Mouse (Mus musculus) intestine, embryonic 15.5 days (tissue): ENCODE measurements around the gene Snu13. TPM values are rescaled to one million over a fixed set of nuclear protein-coding genes. Genes with fewer than 3 reads are reported as not detected.

Source experiments
- ATAC-seq: fragments of 200-750 bp; cut with Nextera tagmentation; 2 replicates; pipeline ENCODE4 v1.8.0; 2017; ENCODE audit warnings: moderate TSS enrichment, moderate library complexity
- H3K27ac ChIP-seq: fragments of 300-500 bp; sonication (generic); 2 replicates; pipeline ENCODE4 v1.5.1; 2015; ENCODE audit warnings: mild to moderate bottlenecking, inconsistent platforms
- H3K27me3 ChIP-seq: fragments of 300-500 bp; sonication (generic); replicated peaks from 2 replicates; pipeline ENCODE4 v1.6.1; 2015; ENCODE audit warnings: inconsistent platforms
- H3K36me3 ChIP-seq: fragments of 300-500 bp; sonication (generic); 2 replicates; pipeline ENCODE4 v1.6.1; 2015; ENCODE audit warnings: inconsistent platforms
- H3K4me1 ChIP-seq: fragments of 300-500 bp; sonication (generic); replicated peaks from 2 replicates; pipeline ENCODE4 v1.6.1; 2015; ENCODE audit warnings: inconsistent platforms
- H3K4me2 ChIP-seq: fragments of 300-500 bp; sonication (generic); replicated peaks from 2 replicates; pipeline ENCODE4 v1.6.1; 2015; ENCODE audit warnings: mild to moderate bottlenecking, inconsistent platforms
- H3K4me3 ChIP-seq: fragments of 300-500 bp; sonication (generic); replicated peaks from 2 replicates; pipeline ENCODE4 v1.5.1; 2015; ENCODE audit warnings: inconsistent platforms
- H3K9ac ChIP-seq: fragments of 300-500 bp; sonication (generic); 2 replicates; pipeline ENCODE4 v1.6.1; 2015; ENCODE audit warnings: inconsistent platforms
- H3K9me3 ChIP-seq: fragments of 300-500 bp; sonication (generic); 2 replicates; pipeline ENCODE4 v1.6.1; 2016; ENCODE audit warnings: inconsistent platforms
- WGBS: fragments of 180-500 bp; shearing (Covaris S2); methylation state at CpG from one replicate; pipeline ENCODE4 v1.1.7; 2015; 5-methylcytosine and 5-hydroxymethylcytosine counted together
- polyA plus RNA-seq: library from polyadenylated mRNA; unstranded; fragments of >200 nt; fragmentation: Nextera tagmentation; extraction: Ambion mirVana; gene quantifications from 2 replicates; pipeline ENCODE4 v1.2.1, GENCODE M21; 2015

Gene Snu13
- polyA plus RNA-seq = 256 and 273 TPM in 2 replicates

- WGBS = under 1% methylated on average over 74 of the region's 74 CpGs
- H3K9me3 ChIP-seq = no peaks in the 10 kb centered on the region
- peak; percentile 94 for ATAC-seq
- no peaks in the 10 kb centered on the region for H3K36me3 ChIP-seq
- H3K27ac ChIP-seq = peak within 1 kb of the TSS; percentile 90
- peak within 1 kb of the TSS; percentile 96 for H3K4me3 ChIP-seq
- H3K9ac ChIP-seq = peak within 1 kb of the TSS; percentile 88
- peaks cover 8% of the 10 kb centered on the region; the same call in 1 of the 2 replicates for H3K4me1 ChIP-seq
- peak within 1 kb of the TSS; percentile 78 for H3K4me2 ChIP-seq
- H3K27me3 ChIP-seq = no peaks in the 10 kb centered on the region
Observed at GRCm38 (mm10) chr15:82047080-82047883, at the start of gene Snu13. Snu13 (minus strand) TSS chr15:82047598.

- ATAC-seq = no peak
- H3K4me1 ChIP-seq = no peaks in the 10 kb centered on the region
- WGBS = 71% methylated on average over 7 of the region's 7 CpGs
- H3K4me3 ChIP-seq = no peak overlapping the region
- H3K36me3 ChIP-seq = no peaks in the 10 kb centered on the region
- H3K9me3 ChIP-seq = no peaks in the 10 kb centered on the region
- no peak overlapping the region for H3K27ac ChIP-seq
- H3K27me3 ChIP-seq = peaks cover 15% of the 10 kb centered on the region
- no peak overlapping the region for H3K9ac ChIP-seq
- no peak overlapping the region for H3K4me2 ChIP-seq
Observed at GRCm38 (mm10) chr15:82091061-82091460, 43.7 kb upstream of the Snu13 start.

DNA sequence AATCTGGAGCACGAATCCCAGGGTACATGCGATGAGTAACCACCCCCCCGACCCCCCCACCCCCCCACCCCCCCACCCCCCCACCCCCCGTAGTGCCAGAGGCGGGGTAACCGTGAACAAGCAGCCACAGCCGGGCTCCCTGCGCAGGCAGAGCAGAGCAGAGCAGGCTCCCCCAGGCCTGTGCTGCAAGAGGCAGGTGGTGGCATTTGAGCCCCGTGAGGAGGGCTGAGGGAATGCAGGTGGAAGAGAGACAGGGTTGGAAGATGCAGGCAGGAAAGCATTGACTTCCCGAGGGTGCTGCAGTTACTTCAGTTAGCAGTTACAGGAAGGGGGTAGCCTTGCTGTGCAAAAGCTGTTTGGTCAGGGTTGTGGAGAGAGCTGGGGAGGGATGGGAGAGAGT lies 39.9 kb upstream of the Snu13 start:
- 13% methylated on average over 10 of the region's 10 CpGs for WGBS
- Histone ChIP-seq H3K27ac (no peak overlapping the region), H3K4me1 (no peaks in the 10 kb centered on the region), H3K4me3 (no peak overlapping the region), H3K9me3 (no peaks in the 10 kb centered on the region), H3K9ac (no peak overlapping the region), H3K4me2 (no peak overlapping the region), H3K36me3 (no peaks in the 10 kb centered on the region), H3K27me3 (peaks cover 19% of the 10 kb centered on the region)
- no peak for ATAC-seq

- Histone ChIP-seq H3K4me1 (no peaks in the 10 kb centered on the region), H3K4me2 (no peak overlapping the region), H3K4me3 (no peak overlapping the region), H3K36me3 (no peaks in the 10 kb centered on the region), H3K9ac (no peak overlapping the region), H3K27me3 (peaks cover 22% of the 10 kb centered on the region), H3K9me3 (no peaks in the 10 kb centered on the region), H3K27ac (no peak overlapping the region)
- 76% methylated on average over 12 of the region's 12 CpGs for WGBS
- no peak for ATAC-seq
Observed at GRCm38 (mm10) chr15:82086131-82086530, 38.7 kb upstream of the Snu13 start.

GRCm38 (mm10) chr15:82085606-82086005 lies 38.2 kb upstream of the Snu13 start:
- no peaks in the 10 kb centered on the region for H3K36me3 ChIP-seq
- no peaks in the 10 kb centered on the region for H3K4me1 ChIP-seq
- no peaks in the 10 kb centered on the region for H3K9me3 ChIP-seq
- H3K4me3 ChIP-seq = no peak overlapping the region
- H3K27ac ChIP-seq = no peak overlapping the region
- 80% methylated on average over 9 of the region's 9 CpGs for WGBS
- ATAC-seq = no peak
- no peak overlapping the region for H3K9ac ChIP-seq
- peaks cover 23% of the 10 kb centered on the region for H3K27me3 ChIP-seq
- no peak overlapping the region for H3K4me2 ChIP-seq

GRCm38 (mm10) chr15:82081161-82081560 lies 33.8 kb upstream of the Snu13 start:
- Histone ChIP-seq H3K27me3 (peaks cover 13% of the 10 kb centered on the region; the same call in 1 of the 2 replicates), H3K4me2 (no peak overlapping the region), H3K4me3 (no peak overlapping the region), H3K4me1 (no peaks in the 10 kb centered on the region), H3K36me3 (no peaks in the 10 kb centered on the region), H3K9me3 (no peaks in the 10 kb centered on the region), H3K27ac (no peak overlapping the region), H3K9ac (no peak overlapping the region)
- no peak for ATAC-seq
- 39% methylated on average over 7 of the region's 7 CpGs for WGBS

GRCm38 (mm10) chr15:82079883-82080282 lies 32.5 kb upstream of the Snu13 start:
- Histone ChIP-seq H3K4me2 (no peak overlapping the region), H3K27me3 (0 out of 2 replicates have a peak, but pooled peaks cover 9% of the 10 kb centered on the region), H3K9ac (no peak overlapping the region), H3K36me3 (no peaks in the 10 kb centered on the region), H3K4me1 (no peaks in the 10 kb centered on the region), H3K27ac (no peak overlapping the region), H3K9me3 (no peaks in the 10 kb centered on the region), H3K4me3 (no peak overlapping the region)
- 53% methylated on average over 10 of the region's 10 CpGs for WGBS
- no peak for ATAC-seq

- no peak overlapping the region for H3K4me2 ChIP-seq
- H3K4me1 ChIP-seq = peaks cover 5% of the 10 kb centered on the region; the same call in 1 of the 2 replicates
- 81% methylated on average over 7 of the region's 7 CpGs for WGBS
- peaks cover 37% of the 10 kb centered on the region for H3K27me3 ChIP-seq
- no peaks in the 10 kb centered on the region for H3K9me3 ChIP-seq
- no peak overlapping the region for H3K9ac ChIP-seq
- no peak overlapping the region for H3K4me3 ChIP-seq
- H3K36me3 ChIP-seq = no peaks in the 10 kb centered on the region
- no peak for ATAC-seq
- no peak overlapping the region for H3K27ac ChIP-seq
Observed at GRCm38 (mm10) chr15:82073490-82073889, 26.1 kb upstream of the Snu13 start.

DNA sequence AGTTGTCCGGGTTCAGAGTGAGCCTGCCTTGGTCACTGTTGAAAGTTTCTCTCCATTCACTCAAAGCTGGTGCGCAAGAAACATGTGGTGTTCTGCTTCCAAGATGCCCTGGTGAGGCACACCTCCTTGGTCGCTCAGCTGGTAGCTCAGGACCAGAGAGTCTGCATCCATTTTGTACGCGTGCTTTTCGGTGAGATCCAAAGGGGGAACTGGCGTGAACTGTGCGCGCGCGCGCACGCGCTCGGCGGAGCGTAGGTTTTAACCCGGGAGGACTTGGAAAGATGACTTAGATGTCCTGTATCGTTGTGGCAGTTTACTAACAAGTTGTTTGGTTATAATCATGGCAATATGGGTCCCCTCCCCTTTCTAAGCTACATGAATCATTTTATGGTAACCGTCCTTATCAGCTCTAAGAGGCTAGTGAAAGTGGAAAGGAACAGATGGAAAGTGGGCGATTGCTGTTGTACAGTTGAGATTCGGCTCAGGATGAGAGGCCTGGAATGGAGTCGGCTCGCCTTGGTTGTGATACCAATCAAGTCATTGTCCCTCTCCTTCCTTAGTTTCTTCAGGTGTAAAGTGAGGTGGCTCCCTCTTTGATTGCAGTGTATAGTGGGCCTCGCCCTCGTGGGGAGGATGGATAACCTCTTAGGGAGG lies 24.5 kb upstream of the Snu13 start:
- Histone ChIP-seq H3K36me3 (no peaks in the 10 kb centered on the region), H3K4me3 (no peak overlapping the region), H3K27me3 (peaks cover 40% of the 10 kb centered on the region), H3K27ac (no peak overlapping the region), H3K9me3 (no peaks in the 10 kb centered on the region), H3K9ac (no peak overlapping the region), H3K4me1 (peaks cover 5% of the 10 kb centered on the region; the same call in 1 of the 2 replicates), H3K4me2 (no peak overlapping the region)
- 87% methylated on average over 26 of the region's 26 CpGs for WGBS
- ATAC-seq = no peak

- H3K4me2 ChIP-seq = peak within 1 kb of the TSS; percentile 46
- WGBS = 19% methylated on average over 40 of the region's 40 CpGs
- no peak within 1 kb of the TSS for H3K27ac ChIP-seq
- peaks cover 5% of the 10 kb centered on the region; the same call in 1 of the 2 replicates for H3K4me1 ChIP-seq
- no peak within 1 kb of the TSS for H3K4me3 ChIP-seq
- no peaks in the 10 kb centered on the region for H3K9me3 ChIP-seq
- no peak for ATAC-seq
- H3K36me3 ChIP-seq = no peaks in the 10 kb centered on the region
- H3K27me3 ChIP-seq = peaks cover 44% of the 10 kb centered on the region
- H3K9ac ChIP-seq = no peak within 1 kb of the TSS
Observed at GRCm38 (mm10) chr15:82069898-82070297, 22.5 kb upstream of the Snu13 start, which contains the start of gene Mei1. Mei1 (plus strand) TSS chr15:82069996.

- Histone ChIP-seq H3K9me3 (no peaks in the 10 kb centered on the region), H3K4me2 (no peak overlapping the region), H3K4me3 (no peak overlapping the region), H3K27me3 (peaks cover 47% of the 10 kb centered on the region), H3K36me3 (no peaks in the 10 kb centered on the region), H3K4me1 (peaks cover 5% of the 10 kb centered on the region; the same call in 1 of the 2 replicates), H3K9ac (no peak overlapping the region), H3K27ac (no peak overlapping the region)
- ATAC-seq = 0 out of 2 replicates have a peak, but pooled peaks have one; percentile 58
- 15% methylated on average over 7 of the region's 7 CpGs for WGBS
Observed at GRCm38 (mm10) chr15:82065511-82065910, 18.1 kb upstream of the Snu13 start.

DNA sequence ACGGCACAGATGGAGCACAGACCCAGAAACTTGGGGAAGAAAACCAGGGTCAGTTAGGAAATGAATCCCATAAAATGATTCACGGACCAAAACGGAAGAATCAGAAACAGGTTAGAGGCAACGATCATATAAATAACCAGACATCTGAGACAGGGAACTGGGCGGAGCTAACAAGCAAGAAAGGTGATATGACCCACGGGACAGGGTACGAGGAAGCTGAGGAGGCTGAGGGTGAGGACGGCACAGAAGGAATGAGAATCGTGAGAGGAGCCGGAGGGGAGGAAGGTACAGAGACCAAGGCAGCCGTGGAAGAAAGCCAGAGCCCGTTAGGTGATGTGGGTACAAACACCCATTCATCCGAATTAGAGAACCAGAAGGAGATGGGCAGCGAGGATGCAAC lies 16.5 kb upstream of the Snu13 start:
- ATAC-seq = no peak
- H3K4me2 ChIP-seq = no peak overlapping the region
- 61% methylated on average over 14 of the region's 14 CpGs for WGBS
- no peak overlapping the region for H3K4me3 ChIP-seq
- no peak overlapping the region for H3K9ac ChIP-seq
- H3K4me1 ChIP-seq = no peaks in the 10 kb centered on the region
- H3K9me3 ChIP-seq = no peaks in the 10 kb centered on the region
- no peaks in the 10 kb centered on the region for H3K36me3 ChIP-seq
- no peak overlapping the region for H3K27ac ChIP-seq
- peaks cover 31% of the 10 kb centered on the region for H3K27me3 ChIP-seq
